Mouse (Mus musculus) testis, adult 2 months (tissue): ENCODE data around the gene Mrps16.

Source experiments
- CTCF ChIP-seq: fragments of 200-500 bp; IDR thresholded peaks from 2 replicates; pipeline ENCODE4 v1.5.1; 2012; ENCODE audit warnings: low read depth, mild to moderate bottlenecking, inconsistent platforms, low read length, moderate library complexity; ENCODE audit not compliant: control insufficient read depth, insufficient read depth, insufficient replicate concordance
- POLR2A ChIP-seq: fragments of 200-500 bp; IDR thresholded peaks from 2 replicates; pipeline ENCODE4 v1.6.1; 2012; ENCODE audit warnings: low read depth, mild to moderate bottlenecking, inconsistent platforms, low read length, moderate library complexity; ENCODE audit not compliant: control insufficient read depth

DNA sequence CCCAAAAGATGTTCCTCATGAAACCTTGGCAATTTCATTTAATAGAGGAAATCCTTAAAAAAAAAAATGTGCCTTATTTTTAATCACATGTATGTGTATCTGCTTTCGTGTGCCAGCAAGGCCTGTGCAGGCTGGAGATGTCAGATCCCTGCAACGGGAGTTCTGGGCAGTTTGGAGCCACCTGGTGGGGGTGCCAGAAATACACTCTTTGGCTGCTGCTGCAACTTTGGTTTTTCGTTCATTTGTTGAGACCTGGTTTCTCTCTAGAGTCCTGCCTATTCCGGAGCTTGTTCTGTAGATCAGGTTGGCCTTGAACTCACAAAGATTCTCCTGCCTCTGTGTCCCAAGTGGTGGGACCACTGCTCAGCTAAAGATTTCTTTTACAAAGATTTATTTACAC is 5.4 kb upstream of the Mrps16 start:
- TF ChIP-seq CTCF (peak; percentile 9; the same call in 1 of the 2 replicates), POLR2A (no peak)
